Mouse (Mus musculus) hindbrain, embryonic 16.5 days (tissue): Measurements from ENCODE around the gene Guca2a. TPM values are rescaled to one million over a fixed set of nuclear protein-coding genes. Genes with fewer than 3 reads are reported as not detected.
A peak's percentile ranks its signal among the peaks of the same experiment; 100 is the strongest.
"Not testable (repeated sequence)": the region's sequence is repeated elsewhere in the genome, so short reads cannot be mapped to it uniquely, and the experiment has no call there.

Experiments
- ATAC-seq: fragments of 200-750 bp; cut with Nextera tagmentation; 2 replicates; pipeline ENCODE4 v1.8.0; 2017; ENCODE audit warnings: moderate TSS enrichment, moderate library complexity
- H3K27ac ChIP-seq: fragments of 300-500 bp; sonication (generic); 2 replicates; pipeline ENCODE4 v1.5.1; 2014; ENCODE audit warnings: low read depth, mild to moderate bottlenecking, control low read depth, low read length, moderate library complexity
- H3K27me3 ChIP-seq: fragments of 300-500 bp; sonication (generic); replicated peaks from 2 replicates; pipeline ENCODE4 v1.6.1; 2014; ENCODE audit warnings: low read length; ENCODE audit not compliant: control insufficient read depth, insufficient read depth
- H3K36me3 ChIP-seq: fragments of 300-500 bp; sonication (generic); 2 replicates; pipeline ENCODE4 v1.6.1; 2014; ENCODE audit warnings: mild to moderate bottlenecking, low read length, moderate library complexity, mixed read lengths; ENCODE audit not compliant: control insufficient read depth, insufficient read depth
- H3K4me1 ChIP-seq: fragments of 300-500 bp; sonication (generic); 2 replicates; pipeline ENCODE4 v1.6.1; 2014; ENCODE audit warnings: low read depth, low read length; ENCODE audit not compliant: control insufficient read depth, insufficient read depth
- H3K4me2 ChIP-seq: fragments of 300-500 bp; sonication (generic); 2 replicates; pipeline ENCODE4 v1.6.1; 2014; ENCODE audit warnings: mild to moderate bottlenecking, low read length, control low read depth, moderate library complexity
- H3K4me3 ChIP-seq: fragments of 300-500 bp; sonication (generic); 2 replicates; pipeline ENCODE4 v1.5.1; 2014; ENCODE audit warnings: mild to moderate bottlenecking, low read length, control low read depth, moderate library complexity
- H3K9ac ChIP-seq: fragments of 300-500 bp; sonication (generic); 2 replicates; pipeline ENCODE4 v1.6.1; 2014; ENCODE audit warnings: low read depth, mild to moderate bottlenecking, control low read depth, low read length, moderate library complexity
- H3K9me3 ChIP-seq: fragments of 300-500 bp; sonication (generic); 2 replicates; pipeline ENCODE4 v1.6.1; 2014; ENCODE audit warnings: mild to moderate bottlenecking, low read length, moderate library complexity; ENCODE audit not compliant: control insufficient read depth
- WGBS: fragments of 180-500 bp; shearing (Covaris S2); extraction: QIAGEN DNeasy Blood & Tissue Kit; methylation state at CpG from one replicate; pipeline ENCODE4 v1.1.7; 2014; 5-methylcytosine and 5-hydroxymethylcytosine counted together
- polyA plus RNA-seq: library from polyadenylated mRNA; unstranded; fragments of >200 nt; fragmentation: Nextera tagmentation; extraction: Ambion mirVana; gene quantifications from 2 replicates; pipeline ENCODE4 v1.2.1, GENCODE M21; 2015

The Guca2a gene
- polyA plus RNA-seq, 1 experiment from 2014 or later, result not detected

DNA sequence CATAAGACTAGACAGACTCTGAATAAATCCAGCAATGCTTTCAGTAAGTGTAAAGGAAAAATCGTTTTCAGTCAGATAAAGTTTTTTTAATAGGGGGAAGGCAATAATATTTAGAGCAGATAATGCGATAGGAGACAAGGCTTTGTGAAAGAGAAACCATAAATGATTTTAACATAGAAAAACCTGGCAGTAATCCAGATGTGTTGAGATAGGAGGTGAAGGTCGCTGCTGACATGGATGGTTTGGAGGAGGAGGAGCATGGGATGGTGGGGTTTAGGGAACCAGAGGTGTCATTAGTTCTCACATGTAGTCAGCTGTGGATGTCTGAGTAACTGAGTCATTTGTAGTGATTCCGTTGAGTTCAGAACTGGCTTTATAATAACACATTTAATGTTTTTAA lies 22.8 kb upstream of the Guca2a start:
- no peaks in the 10 kb centered on the region for H3K27me3 ChIP-seq
- no peak for ATAC-seq
- H3K4me1 ChIP-seq, result peaks cover 5% of the 10 kb centered on the region; the same call in 1 of the 2 replicates
- WGBS, result 81% methylated on average over 4 of the region's 4 CpGs
- H3K4me3 ChIP-seq, result no peak overlapping the region
- H3K9me3 ChIP-seq, result no peaks in the 10 kb centered on the region
- no peak overlapping the region for H3K27ac ChIP-seq
- no peak overlapping the region for H3K9ac ChIP-seq
- H3K4me2 ChIP-seq, result no peak overlapping the region
- H3K36me3 ChIP-seq, result peaks cover under 1% of the 10 kb centered on the region

GRCm38 (mm10) chr4:119626081-119626645 lies 11.3 kb upstream of the Guca2a start:
- 65% methylated on average over 7 of the region's 7 CpGs for WGBS
- no peaks in the 10 kb centered on the region for H3K27me3 ChIP-seq
- no peak for ATAC-seq
- no peak overlapping the region for H3K9ac ChIP-seq
- H3K4me3 ChIP-seq, result no peak overlapping the region
- H3K27ac ChIP-seq, result no peak overlapping the region
- H3K36me3 ChIP-seq, result peaks cover 15% of the 10 kb centered on the region; the same call in 1 of the 2 replicates
- H3K4me2 ChIP-seq, result no peak overlapping the region
- H3K4me1 ChIP-seq, result peaks cover under 1% of the 10 kb centered on the region; the same call in 1 of the 2 replicates
- no peaks in the 10 kb centered on the region for H3K9me3 ChIP-seq

DNA sequence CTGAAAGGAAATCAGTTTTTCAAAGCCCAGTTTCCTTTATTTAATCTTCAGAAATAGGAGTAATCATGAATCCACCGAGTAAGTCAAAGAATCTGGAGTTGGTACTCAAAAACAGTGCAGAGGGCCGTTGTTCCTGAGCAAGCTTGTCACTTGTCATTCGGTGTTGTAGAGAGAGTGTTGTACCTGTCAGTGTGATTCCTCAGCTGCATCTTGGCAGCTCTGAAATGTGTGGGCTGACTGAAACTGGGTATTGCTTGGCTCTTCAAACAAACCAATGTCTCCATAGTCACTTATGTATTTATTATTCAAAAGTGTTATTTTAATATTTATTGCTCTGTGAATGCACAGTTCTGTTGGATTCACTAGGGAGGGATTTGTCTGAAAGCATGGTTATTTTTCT lies 10.6 kb upstream of the Guca2a start:
- peaks cover 12% of the 10 kb centered on the region; the same call in 1 of the 2 replicates for H3K36me3 ChIP-seq

GRCm38 (mm10) chr4:119627317-119627716 lies 10.2 kb upstream of the Guca2a start:
- no peak overlapping the region for H3K27ac ChIP-seq
- 72% methylated on average over 4 of the region's 4 CpGs for WGBS
- H3K4me1 ChIP-seq, result peaks cover 5% of the 10 kb centered on the region; the same call in 1 of the 2 replicates
- no peak for ATAC-seq
- H3K4me3 ChIP-seq, result no peak overlapping the region
- no peak overlapping the region for H3K4me2 ChIP-seq
- no peak overlapping the region for H3K9ac ChIP-seq
- peaks cover 12% of the 10 kb centered on the region; the same call in 1 of the 2 replicates for H3K36me3 ChIP-seq
- H3K9me3 ChIP-seq, result no peaks in the 10 kb centered on the region
- no peaks in the 10 kb centered on the region for H3K27me3 ChIP-seq

More for the DNA sequence above, 10.6 kb upstream of the Guca2a start:
- Histone ChIP-seq H3K9ac (no peak overlapping the region), H3K9me3 (no peaks in the 10 kb centered on the region), H3K27ac (no peak overlapping the region), H3K27me3 (no peaks in the 10 kb centered on the region), H3K4me2 (no peak overlapping the region), H3K4me1 (peaks cover 5% of the 10 kb centered on the region; the same call in 1 of the 2 replicates), H3K4me3 (no peak overlapping the region)
- ATAC-seq, result no peak
- WGBS, result 91% methylated on average over 3 of the region's 3 CpGs

GRCm38 (mm10) chr4:119628363-119628762 lies 9.1 kb upstream of the Guca2a start:
- ATAC-seq, H3K4me1 ChIP-seq, H3K4me2 ChIP-seq, H3K9me3 ChIP-seq, H3K27me3 ChIP-seq, H3K27ac ChIP-seq, H3K36me3 ChIP-seq, H3K9ac ChIP-seq, H3K4me3 ChIP-seq: not testable (repeated sequence)
- WGBS, result 85% methylated on average over 3 of the region's 4 CpGs

GRCm38 (mm10) chr4:119631115-119631919 lies 6.2 kb upstream of the Guca2a start:
- no peaks in the 10 kb centered on the region for H3K27me3 ChIP-seq
- no peak overlapping the region for H3K4me3 ChIP-seq
- 74% methylated on average over 11 of the region's 11 CpGs for WGBS
- H3K4me1 ChIP-seq, result peaks cover 9% of the 10 kb centered on the region; the same call in 1 of the 2 replicates
- H3K36me3 ChIP-seq, result peaks cover 4% of the 10 kb centered on the region; the same call in 1 of the 2 replicates
- H3K27ac ChIP-seq, result no peak overlapping the region
- no peaks in the 10 kb centered on the region for H3K9me3 ChIP-seq
- no peak overlapping the region for H3K4me2 ChIP-seq
- no peak overlapping the region; the same call in 1 of the 2 replicates for H3K9ac ChIP-seq
- ATAC-seq, result peak; percentile 48

- H3K27me3 ChIP-seq, result no peaks in the 10 kb centered on the region
- H3K4me3 ChIP-seq, result no peak overlapping the region
- peaks cover 9% of the 10 kb centered on the region; the same call in 1 of the 2 replicates for H3K4me1 ChIP-seq
- 54% methylated on average over 7 of the region's 7 CpGs for WGBS
- H3K9ac ChIP-seq, result no peak overlapping the region
- H3K4me2 ChIP-seq, result no peak overlapping the region
- ATAC-seq, result no peak
- no peaks in the 10 kb centered on the region for H3K9me3 ChIP-seq
- H3K36me3 ChIP-seq, result peaks cover 4% of the 10 kb centered on the region; the same call in 1 of the 2 replicates
- H3K27ac ChIP-seq, result no peak overlapping the region
Observed at GRCm38 (mm10) chr4:119632721-119633120, 4.8 kb upstream of the Guca2a start.

DNA sequence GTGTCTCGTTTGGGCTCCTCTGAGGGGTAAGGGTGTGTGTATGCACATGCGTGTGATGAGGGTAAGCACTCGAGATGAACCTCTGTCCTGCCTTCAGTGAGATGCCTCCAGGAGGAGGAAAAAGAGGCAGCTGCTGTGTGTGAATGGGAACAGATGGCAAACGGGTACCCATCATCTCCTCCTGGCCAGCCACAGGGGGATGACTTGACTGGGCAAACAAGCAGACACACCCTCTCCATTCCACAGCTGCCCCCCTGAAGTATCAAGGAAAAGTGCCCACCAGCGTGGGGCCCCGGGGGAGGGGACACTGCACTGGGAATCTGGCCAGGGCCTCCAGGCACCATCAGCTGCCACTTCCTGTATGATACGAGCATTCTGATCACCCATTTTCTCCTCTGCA lies 4.2 kb upstream of the Guca2a start:
- Histone ChIP-seq H3K9me3 (no peaks in the 10 kb centered on the region), H3K27ac (no peak overlapping the region), H3K9ac (no peak overlapping the region), H3K27me3 (no peaks in the 10 kb centered on the region), H3K4me3 (no peak overlapping the region), H3K4me2 (no peak overlapping the region), H3K36me3 (peaks cover 4% of the 10 kb centered on the region; the same call in 1 of the 2 replicates), H3K4me1 (peaks cover 9% of the 10 kb centered on the region; the same call in 1 of the 2 replicates)
- peak; percentile 24; the same call in 1 of the 2 replicates for ATAC-seq
- WGBS, result 27% methylated on average over 7 of the region's 7 CpGs

DNA sequence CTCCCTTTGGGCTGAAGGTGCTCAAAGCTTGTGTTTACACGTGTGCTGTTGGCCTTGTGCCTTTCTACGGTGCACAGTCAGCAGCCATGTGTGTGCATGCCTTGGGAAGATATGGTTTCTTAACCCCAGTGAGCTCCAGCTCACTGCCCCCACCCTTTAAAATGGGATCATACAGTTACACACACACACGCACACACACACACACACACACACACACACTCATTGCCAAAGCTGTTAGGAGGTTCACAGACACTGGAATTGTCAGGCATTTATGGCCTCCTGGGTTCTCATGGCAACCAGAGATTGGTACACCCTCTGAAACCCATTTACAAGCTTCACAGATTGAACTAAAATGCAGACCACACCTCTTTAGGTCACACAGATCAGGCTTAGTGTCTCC lies 3.6 kb upstream of the Guca2a start:
- Histone ChIP-seq H3K4me1 (peaks cover 9% of the 10 kb centered on the region; the same call in 1 of the 2 replicates), H3K4me3 (no peak overlapping the region), H3K4me2 (no peak overlapping the region), H3K27ac (no peak overlapping the region), H3K27me3 (no peaks in the 10 kb centered on the region), H3K9me3 (no peaks in the 10 kb centered on the region), H3K9ac (no peak overlapping the region), H3K36me3 (peaks cover 4% of the 10 kb centered on the region; the same call in 1 of the 2 replicates)
- WGBS, result 89% methylated on average over 3 of the region's 3 CpGs
- ATAC-seq, result no peak
